Mouse (Mus musculus): ENCODE data around the gene Tnrc6c. TPM values are rescaled to one million over a fixed set of nuclear protein-coding genes. Genes with fewer than 3 reads are reported as not detected.

Tnrc6c gene
- polyA plus RNA-seq, 1 experiment from 2014 or later = 18.9 TPM

- Histone ChIP-seq H3K9me3 (ENCODE audit: control insufficient read depth, low read length) (no peaks in the 10 kb centered on the region), H3K4me1 (ENCODE audit: control insufficient read depth, insufficient read depth, low read depth, low read length) (peaks cover 2% of the 10 kb centered on the region), H3K27ac (ENCODE audit: low read depth, low read length) (no peak overlapping the region), H3K4me3 (ENCODE audit: low read length) (no peak overlapping the region), H3K9ac (ENCODE audit: low read depth, low read length) (no peak overlapping the region), H3K4me2 (ENCODE audit: low read length) (no peak overlapping the region), H3K36me3 (ENCODE audit: control insufficient read depth, insufficient read depth, low read length) (peaks cover 8% of the 10 kb centered on the region), H3K27me3 (replicated peaks; ENCODE audit: control insufficient read depth, insufficient read depth, low read length) (no peaks in the 10 kb centered on the region)
- no peak for ATAC-seq
- 98% methylated on average over 4 of the region's 4 CpGs for WGBS
Measured at GRCm38 (mm10) chr11:117727031-117727430, 72.9 kb downstream of the Tnrc6c start.

- Histone ChIP-seq H3K4me1 (ENCODE audit: control insufficient read depth, insufficient read depth, low read depth, low read length) (peaks cover 2% of the 10 kb centered on the region), H3K27ac (ENCODE audit: low read depth, low read length) (no peak overlapping the region), H3K9me3 (ENCODE audit: control insufficient read depth, low read length) (no peaks in the 10 kb centered on the region), H3K4me3 (ENCODE audit: low read length) (no peak overlapping the region), H3K9ac (ENCODE audit: low read depth, low read length) (no peak overlapping the region), H3K4me2 (ENCODE audit: low read length) (no peak overlapping the region), H3K27me3 (replicated peaks; ENCODE audit: control insufficient read depth, insufficient read depth, low read length) (no peaks in the 10 kb centered on the region), H3K36me3 (ENCODE audit: control insufficient read depth, insufficient read depth, low read length) (peaks cover 3% of the 10 kb centered on the region; the same call in 1 of the 2 replicates)
- WGBS = 91% methylated on average over 5 of the region's 5 CpGs
- no peak for ATAC-seq
Measured at GRCm38 (mm10) chr11:117728245-117728644, 74.2 kb downstream of the Tnrc6c start.

- no peak overlapping the region for H3K27ac ChIP-seq (ENCODE audit: low read depth, low read length)
Measured at GRCm38 (mm10) chr11:117728841-117729240, 74.8 kb downstream of the Tnrc6c start.

GRCm38 (mm10) chr11:117729341-117729740 is 75.3 kb downstream of the Tnrc6c start:
- Histone ChIP-seq H3K9me3 (ENCODE audit: control insufficient read depth, low read length) (no peaks in the 10 kb centered on the region), H3K27me3 (replicated peaks; ENCODE audit: control insufficient read depth, insufficient read depth, low read length) (no peaks in the 10 kb centered on the region), H3K36me3 (ENCODE audit: control insufficient read depth, insufficient read depth, low read length) (peaks cover 8% of the 10 kb centered on the region), H3K9ac (ENCODE audit: low read depth, low read length) (no peak overlapping the region), H3K4me3 (ENCODE audit: low read length) (no peak overlapping the region), H3K4me1 (ENCODE audit: control insufficient read depth, insufficient read depth, low read depth, low read length) (peaks cover 2% of the 10 kb centered on the region), H3K4me2 (ENCODE audit: low read length) (no peak overlapping the region), H3K27ac (ENCODE audit: low read depth, low read length) (no peak overlapping the region)
- WGBS = 92% methylated on average over 3 of the region's 3 CpGs
- no peak for ATAC-seq

More at GRCm38 (mm10) chr11:117728841-117729240, 74.8 kb downstream of the Tnrc6c start:
- H3K36me3 ChIP-seq (ENCODE audit: control insufficient read depth, insufficient read depth, low read length) = peaks cover 8% of the 10 kb centered on the region
- H3K4me1 ChIP-seq (ENCODE audit: control insufficient read depth, insufficient read depth, low read depth, low read length) = peaks cover 2% of the 10 kb centered on the region
- H3K9me3 ChIP-seq (ENCODE audit: control insufficient read depth, low read length) = no peaks in the 10 kb centered on the region
- no peak overlapping the region for H3K9ac ChIP-seq (ENCODE audit: low read depth, low read length)
- H3K4me2 ChIP-seq (ENCODE audit: low read length) = no peak overlapping the region
- WGBS = 71% methylated on average over 1 of the region's 1 CpGs
- no peak overlapping the region for H3K4me3 ChIP-seq (ENCODE audit: low read length)
- no peak for ATAC-seq
- no peaks in the 10 kb centered on the region for H3K27me3 ChIP-seq (replicated peaks; ENCODE audit: control insufficient read depth, insufficient read depth, low read length)

- 84% methylated on average over 7 of the region's 7 CpGs for WGBS
- H3K27me3 ChIP-seq (replicated peaks; ENCODE audit: control insufficient read depth, insufficient read depth, low read length) = no peaks in the 10 kb centered on the region
- no peak overlapping the region for H3K9ac ChIP-seq (ENCODE audit: low read depth, low read length)
- H3K9me3 ChIP-seq (ENCODE audit: control insufficient read depth, low read length) = no peaks in the 10 kb centered on the region
- H3K4me2 ChIP-seq (ENCODE audit: low read length) = no peak overlapping the region
- H3K4me1 ChIP-seq (ENCODE audit: control insufficient read depth, insufficient read depth, low read depth, low read length) = peaks cover 2% of the 10 kb centered on the region
- H3K36me3 ChIP-seq (ENCODE audit: control insufficient read depth, insufficient read depth, low read length) = peaks cover 11% of the 10 kb centered on the region
- no peak overlapping the region for H3K4me3 ChIP-seq (ENCODE audit: low read length)
- ATAC-seq = no peak
- H3K27ac ChIP-seq (ENCODE audit: low read depth, low read length) = 0 out of 2 replicates have a peak overlapping the region, but pooled peaks have one; percentile 23
Measured at GRCm38 (mm10) chr11:117729798-117730489, 75.9 kb downstream of the Tnrc6c start.

- H3K4me2 ChIP-seq (ENCODE audit: low read length) = no peak overlapping the region
- no peak overlapping the region for H3K9ac ChIP-seq (ENCODE audit: low read depth, low read length)
- no peaks in the 10 kb centered on the region for H3K9me3 ChIP-seq (ENCODE audit: control insufficient read depth, low read length)
- no peak for ATAC-seq
- WGBS = 80% methylated on average over 4 of the region's 4 CpGs
- H3K4me1 ChIP-seq (ENCODE audit: control insufficient read depth, insufficient read depth, low read depth, low read length) = peaks cover 2% of the 10 kb centered on the region
- no peak overlapping the region for H3K27ac ChIP-seq (ENCODE audit: low read depth, low read length)
- H3K27me3 ChIP-seq (replicated peaks; ENCODE audit: control insufficient read depth, insufficient read depth, low read length) = no peaks in the 10 kb centered on the region
- peaks cover 11% of the 10 kb centered on the region for H3K36me3 ChIP-seq (ENCODE audit: control insufficient read depth, insufficient read depth, low read length)
- no peak overlapping the region for H3K4me3 ChIP-seq (ENCODE audit: low read length)
Measured at GRCm38 (mm10) chr11:117730490-117730838, 76.4 kb downstream of the Tnrc6c start.

- ATAC-seq = no peak
- Histone ChIP-seq H3K4me2 (ENCODE audit: low read length) (no peak overlapping the region), H3K36me3 (ENCODE audit: control insufficient read depth, insufficient read depth, low read length) (peaks cover 14% of the 10 kb centered on the region), H3K9me3 (ENCODE audit: control insufficient read depth, low read length) (no peaks in the 10 kb centered on the region), H3K4me3 (ENCODE audit: low read length) (no peak overlapping the region), H3K27ac (ENCODE audit: low read depth, low read length) (no peak overlapping the region), H3K4me1 (ENCODE audit: control insufficient read depth, insufficient read depth, low read depth, low read length) (peaks cover 2% of the 10 kb centered on the region), H3K27me3 (replicated peaks; ENCODE audit: control insufficient read depth, insufficient read depth, low read length) (no peaks in the 10 kb centered on the region), H3K9ac (ENCODE audit: low read depth, low read length) (no peak overlapping the region)
- 81% methylated on average over 7 of the region's 7 CpGs for WGBS
Measured at GRCm38 (mm10) chr11:117731470-117731869, 77.4 kb downstream of the Tnrc6c start.

GRCm38 (mm10) chr11:117736037-117736689 is 82.1 kb downstream of the Tnrc6c start:
- H3K4me1 ChIP-seq (ENCODE audit: control insufficient read depth, insufficient read depth, low read depth, low read length) = no peaks in the 10 kb centered on the region
- 73% methylated on average over 5 of the region's 5 CpGs for WGBS
- no peaks in the 10 kb centered on the region for H3K9me3 ChIP-seq (ENCODE audit: control insufficient read depth, low read length)
- H3K27ac ChIP-seq (ENCODE audit: low read depth, low read length) = no peak overlapping the region
- H3K4me3 ChIP-seq (ENCODE audit: low read length) = no peak overlapping the region
- ATAC-seq = no peak
- H3K27me3 ChIP-seq (replicated peaks; ENCODE audit: control insufficient read depth, insufficient read depth, low read length) = no peaks in the 10 kb centered on the region
- H3K9ac ChIP-seq (ENCODE audit: low read depth, low read length) = no peak overlapping the region
- peaks cover 44% of the 10 kb centered on the region for H3K36me3 ChIP-seq (ENCODE audit: control insufficient read depth, insufficient read depth, low read length)
- H3K4me2 ChIP-seq (ENCODE audit: low read length) = no peak overlapping the region

GRCm38 (mm10) chr11:117738123-117738522 is 84.0 kb downstream of the Tnrc6c start:
- ATAC-seq = no peak
- Histone ChIP-seq H3K36me3 (ENCODE audit: control insufficient read depth, insufficient read depth, low read length) (peaks cover 51% of the 10 kb centered on the region), H3K4me3 (ENCODE audit: low read length) (no peak overlapping the region), H3K4me2 (ENCODE audit: low read length) (no peak overlapping the region), H3K27me3 (replicated peaks; ENCODE audit: control insufficient read depth, insufficient read depth, low read length) (no peaks in the 10 kb centered on the region), H3K27ac (ENCODE audit: low read depth, low read length) (no peak overlapping the region), H3K9ac (ENCODE audit: low read depth, low read length) (no peak overlapping the region), H3K4me1 (ENCODE audit: control insufficient read depth, insufficient read depth, low read depth, low read length) (no peaks in the 10 kb centered on the region), H3K9me3 (ENCODE audit: control insufficient read depth, low read length) (no peaks in the 10 kb centered on the region)
- 90% methylated on average over 5 of the region's 5 CpGs for WGBS
